In genomic region chr4:53212541-53212940, GRCm38 (mm10) we compare ENCODE assay signal across 15 mouse cellular contexts.
"Had no signal": no experiment of that assay in that cellular context is flagged by ENCODE, and none has a peak within 500 bp of the region (broad histone marks: within the 10 kb centered on the region; RNA-seq: fewer than 3 reads in every experiment).

No protein-coding gene starts in this region.

- H3K9ac ChIP-seq: limb, embryonic 15.5 days; liver, embryonic 14.5 days; liver, postnatal 0 days; midbrain, embryonic 12.5 days had no signal

- H3K27ac ChIP-seq: layer of hippocampus, adult 2 months; limb, embryonic 15.5 days; liver, embryonic 14.5 days; macrophage; midbrain, embryonic 12.5 days had no signal

- H3K36me3 ChIP-seq: limb, embryonic 15.5 days; midbrain, embryonic 12.5 days had no signal

- H3K27me3 ChIP-seq: limb, embryonic 15.5 days; midbrain, embryonic 12.5 days had no signal

- ATAC-seq: intestine, postnatal 0 days; liver, postnatal 0 days; midbrain, embryonic 16.5 days had no signal

- H3K9me3 ChIP-seq: limb, embryonic 15.5 days; midbrain, embryonic 12.5 days had no signal

- H3K4me3 ChIP-seq: layer of hippocampus, adult 2 months; limb, embryonic 15.5 days; midbrain, embryonic 12.5 days had no signal

- H3K4me2 ChIP-seq: limb, embryonic 15.5 days; liver, embryonic 11.5 days; midbrain, embryonic 12.5 days had no signal

- DNase-seq: kidney, adult 8-10 months; kidney, postnatal 25 days; layer of hippocampus, adult 9-11 months; liver, postnatal 0 days; lung, postnatal 10 days; thymus, adult 18-20 months; thymus, postnatal 36 days had no signal
